Comparison of ENCODE assay signal across 18 mouse cellular contexts in genomic region chr2:48617141-48617699, GRCm38 (mm10).
"Had no signal": no experiment of that assay in that cellular context is flagged by ENCODE, and none has a peak within 500 bp of the region (broad histone marks: within the 10 kb centered on the region; RNA-seq: fewer than 3 reads in every experiment).

No protein-coding gene starts in this region.

- H3K27ac ChIP-seq: kidney, postnatal 0 days; layer of hippocampus, adult 2 months; left cerebral cortex, adult 2 months; liver, embryonic 13.5 days; midbrain, embryonic 12.5 days; midbrain, embryonic 15.5 days; neural tube, embryonic 12.5 days; neural tube, embryonic 15.5 days; stomach, embryonic 15.5 days had no signal

- H3K4me3 ChIP-seq: layer of hippocampus, adult 2 months; left cerebral cortex, adult 2 months; liver, embryonic 13.5 days; midbrain, embryonic 12.5 days; midbrain, embryonic 15.5 days; neural tube, embryonic 12.5 days; neural tube, embryonic 15.5 days; stomach, embryonic 15.5 days had no signal

- H3K36me3 ChIP-seq: liver, embryonic 13.5 days; midbrain, embryonic 12.5 days; midbrain, embryonic 15.5 days; neural tube, embryonic 12.5 days; neural tube, embryonic 15.5 days; stomach, embryonic 15.5 days had no signal

- ATAC-seq: lung, postnatal 0 days; midbrain, embryonic 15.5 days had no signal

- H3K27me3 ChIP-seq: liver, embryonic 13.5 days; midbrain, embryonic 12.5 days; midbrain, embryonic 15.5 days; neural tube, embryonic 12.5 days; neural tube, embryonic 15.5 days; stomach, embryonic 15.5 days had no signal

- H3K9me3 ChIP-seq: liver, embryonic 13.5 days; midbrain, embryonic 12.5 days; midbrain, embryonic 15.5 days; neural tube, embryonic 12.5 days; neural tube, embryonic 15.5 days; stomach, embryonic 15.5 days had no signal

- DNase-seq: kidney, postnatal 25 days; layer of hippocampus, adult 9-11 months; liver, embryonic 13.5 days; lung, embryonic 14.5 days; lung, postnatal 36 days; right cerebral cortex, adult 18-20 months; right cerebral cortex, postnatal 14 days; right cerebral cortex, postnatal 4 days; thymus, postnatal 36 days had no signal

- H3K9ac ChIP-seq: liver, embryonic 13.5 days; lung, embryonic 14.5 days; midbrain, embryonic 12.5 days; midbrain, embryonic 15.5 days; neural tube, embryonic 12.5 days; neural tube, embryonic 15.5 days; stomach, embryonic 15.5 days had no signal

- H3K4me2 ChIP-seq: liver, embryonic 13.5 days; lung, embryonic 14.5 days; midbrain, embryonic 12.5 days; midbrain, embryonic 15.5 days; neural tube, embryonic 12.5 days; neural tube, embryonic 15.5 days; stomach, embryonic 15.5 days had no signal

- H3K4me1 ChIP-seq: liver, embryonic 13.5 days; neural tube, embryonic 12.5 days; neural tube, embryonic 15.5 days had no signal
